Mouse (Mus musculus) limb, embryonic 11.5 days (tissue): Measurements from ENCODE around the gene Pdgfc. TPM values are rescaled to one million over a fixed set of nuclear protein-coding genes. Genes with fewer than 3 reads are reported as not detected.
A peak's percentile ranks its signal among the peaks of the same experiment; 100 is the strongest.

Source experiments
- ATAC-seq: fragments of 200-750 bp; cut with Nextera tagmentation; 2 replicates; pipeline ENCODE4 v1.8.0; 2017; ENCODE audit warnings: low read depth; ENCODE audit not compliant: insufficient number of reproducible peaks, low FRiP score, low TSS enrichment
- DNase-seq: peaks from one replicate; pipeline ENCODE4 v3.0.0-alpha.2; 2015; ENCODE audit warnings: low spot score
- H3K27ac ChIP-seq: fragments of 300-500 bp; sonication (generic); replicated peaks from 2 replicates; pipeline ENCODE4 v1.5.1; 2014; ENCODE audit warnings: low read depth, mild to moderate bottlenecking, low read length
- H3K27me3 ChIP-seq: fragments of 300-500 bp; sonication (generic); 2 replicates; pipeline ENCODE4 v1.6.1; 2014; ENCODE audit warnings: mild to moderate bottlenecking, low read length, mixed read lengths; ENCODE audit not compliant: control insufficient read depth, insufficient read depth
- H3K36me3 ChIP-seq: fragments of 300-500 bp; sonication (generic); 2 replicates; pipeline ENCODE4 v1.6.1; 2014; ENCODE audit warnings: mild to moderate bottlenecking, low read length, moderate library complexity, mixed read lengths; ENCODE audit not compliant: control insufficient read depth, insufficient read depth
- H3K4me1 ChIP-seq: fragments of 300-500 bp; sonication (generic); 2 replicates; pipeline ENCODE4 v1.6.1; 2014; ENCODE audit warnings: low read length, mixed read lengths; ENCODE audit not compliant: control insufficient read depth, insufficient read depth
- H3K4me2 ChIP-seq: fragments of 300-500 bp; sonication (generic); 2 replicates; pipeline ENCODE4 v1.6.1; 2014; ENCODE audit warnings: low read depth, mild to moderate bottlenecking, moderate library complexity; ENCODE audit not compliant: severe bottlenecking
- H3K4me3 ChIP-seq: fragments of 300-500 bp; sonication (generic); 2 replicates; pipeline ENCODE4 v1.5.1; 2014; ENCODE audit warnings: low read depth, low read length
- H3K9ac ChIP-seq: fragments of 300-500 bp; sonication (generic); 2 replicates; pipeline ENCODE4 v1.6.1; 2014; ENCODE audit warnings: mild to moderate bottlenecking, low read length
- H3K9me3 ChIP-seq: fragments of 300-500 bp; sonication (generic); 2 replicates; pipeline ENCODE4 v1.6.1; 2016; ENCODE audit warnings: low read length; ENCODE audit not compliant: control insufficient read depth
- WGBS: fragments of 180-500 bp; shearing (Covaris S2); extraction: QIAGEN DNeasy Blood & Tissue Kit; methylation state at CpG from one replicate; pipeline ENCODE4 v1.1.7; 2014; 5-methylcytosine and 5-hydroxymethylcytosine counted together
- polyA plus RNA-seq: library from polyadenylated mRNA; unstranded; fragments of >200 nt; fragmentation: Nextera tagmentation; extraction: Ambion mirVana; gene quantifications from 2 replicates; pipeline ENCODE4 v1.2.1, GENCODE M21; 2014

The Pdgfc gene
- polyA plus RNA-seq, 1 experiment from 2014 or later: 77.5 TPM

DNA sequence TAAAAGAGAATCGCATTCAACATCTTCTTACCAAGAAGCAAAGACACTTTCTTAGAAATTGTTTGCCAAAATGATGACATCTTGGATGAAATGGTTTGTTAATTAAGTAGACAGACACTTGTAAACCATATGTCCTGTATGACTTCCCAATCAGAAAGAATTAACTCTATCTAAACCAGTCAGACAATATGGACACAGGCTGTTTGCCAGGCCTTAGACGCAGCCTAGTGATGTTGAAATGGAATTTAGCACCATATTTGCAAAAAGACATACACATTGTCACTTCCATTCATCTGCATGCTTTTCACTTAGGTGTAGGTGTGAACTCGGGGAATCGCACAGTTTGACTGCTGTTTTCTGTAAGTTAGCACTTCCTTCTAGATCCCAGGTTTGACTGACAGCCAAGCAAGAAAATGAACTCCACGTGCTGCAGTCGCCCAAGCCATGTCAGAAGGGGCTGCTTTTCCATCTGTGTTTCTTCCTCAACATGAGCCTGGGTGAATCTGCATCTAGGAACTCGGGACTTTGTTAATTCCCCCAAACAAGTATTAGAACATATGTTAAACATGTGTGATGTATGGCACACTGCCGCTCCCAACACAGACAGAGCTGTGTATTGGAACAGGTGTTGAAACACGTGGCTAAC is 10.5 kb upstream of the Pdgfc start:
- 52% methylated on average over 9 of the region's 9 CpGs for WGBS
- peaks cover 4% of the 10 kb centered on the region; the same call in 1 of the 2 replicates for H3K4me1 ChIP-seq
- ATAC-seq: no peak

DNA sequence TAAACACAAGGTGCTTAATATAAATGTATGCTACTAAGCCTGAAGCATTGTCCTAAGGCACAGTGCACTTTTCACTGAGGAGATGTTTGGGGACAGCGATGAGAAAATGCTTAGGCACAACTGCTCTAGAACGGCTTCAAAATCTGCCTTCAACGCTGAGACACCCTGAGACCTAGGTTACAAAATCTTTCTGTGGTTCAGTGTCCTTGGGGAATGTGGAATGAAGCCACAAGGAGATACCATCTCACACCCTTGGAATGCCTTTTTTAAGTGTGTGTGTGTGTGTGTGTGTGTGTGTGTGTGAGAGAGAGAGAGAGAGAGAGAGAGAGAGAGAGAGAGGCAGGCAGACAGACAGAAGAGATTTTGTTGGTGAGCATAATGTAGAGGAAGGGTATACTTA is 7.9 kb upstream of the Pdgfc start:
- Histone ChIP-seq H3K4me3 (no peak overlapping the region), H3K27ac (no peak overlapping the region), H3K36me3 (no peaks in the 10 kb centered on the region), H3K4me2 (no peak overlapping the region), H3K9ac (no peak overlapping the region), H3K9me3 (no peaks in the 10 kb centered on the region), H3K27me3 (no peaks in the 10 kb centered on the region), H3K4me1 (peaks cover 4% of the 10 kb centered on the region; the same call in 1 of the 2 replicates)
- ATAC-seq: no peak
- DNase-seq: no peak
- 84% methylated on average over 3 of the region's 3 CpGs for WGBS

More for the DNA sequence above, 10.5 kb upstream of the Pdgfc start:
- no peak overlapping the region for H3K27ac ChIP-seq
- H3K4me3 ChIP-seq: no peak overlapping the region
- H3K9me3 ChIP-seq: no peaks in the 10 kb centered on the region
- H3K4me2 ChIP-seq: no peak overlapping the region
- no peak overlapping the region for H3K9ac ChIP-seq
- H3K27me3 ChIP-seq: no peaks in the 10 kb centered on the region
- H3K36me3 ChIP-seq: no peaks in the 10 kb centered on the region
- no peak for DNase-seq

DNA sequence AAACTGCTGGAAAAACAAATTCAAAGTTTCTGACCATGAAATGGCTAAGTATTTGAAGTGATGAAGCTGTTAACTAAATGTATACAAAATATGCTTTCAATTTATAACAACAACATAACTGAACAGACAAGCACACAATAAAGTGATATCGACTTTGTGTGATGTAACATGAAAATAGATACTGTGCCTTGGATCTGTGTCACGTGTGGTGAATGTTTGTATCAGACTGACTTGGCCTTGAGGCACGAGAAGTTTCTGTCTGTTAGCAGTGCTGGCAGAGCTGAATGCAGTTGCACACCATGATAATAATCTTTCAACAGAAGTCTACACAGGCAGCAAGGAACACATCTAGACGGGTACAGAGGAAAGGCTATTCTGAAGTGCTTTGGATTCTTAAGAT is 6.9 kb upstream of the Pdgfc start:
- H3K4me1 ChIP-seq: peaks cover 4% of the 10 kb centered on the region; the same call in 1 of the 2 replicates
- no peaks in the 10 kb centered on the region for H3K9me3 ChIP-seq
- ATAC-seq (no peak), DNase-seq (no peak)
- H3K36me3 ChIP-seq: no peaks in the 10 kb centered on the region
- H3K27me3 ChIP-seq: no peaks in the 10 kb centered on the region
- no peak overlapping the region for H3K9ac ChIP-seq
- H3K27ac ChIP-seq: no peak overlapping the region
- no peak overlapping the region for H3K4me3 ChIP-seq
- no peak overlapping the region for H3K4me2 ChIP-seq
- 84% methylated on average over 4 of the region's 4 CpGs for WGBS

DNA sequence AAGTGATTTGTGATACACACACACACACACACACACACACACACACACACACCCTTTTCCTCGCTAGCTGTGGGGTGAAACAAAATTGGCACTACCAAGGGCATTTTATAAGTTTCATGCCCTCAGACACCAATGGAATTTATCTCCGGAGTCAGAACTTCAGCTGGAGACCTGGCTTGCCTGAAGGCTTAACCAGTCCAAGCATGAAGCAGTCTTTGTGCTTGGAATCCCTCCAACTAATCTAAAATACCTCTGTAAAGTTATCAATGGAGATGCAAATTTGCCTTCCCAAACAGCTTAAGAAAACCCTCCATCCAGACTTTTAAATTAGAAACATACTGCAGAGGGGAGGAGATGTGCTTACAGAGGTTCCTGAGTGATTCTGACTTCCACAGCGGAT is 6.3 kb upstream of the Pdgfc start:
- Histone ChIP-seq H3K9me3 (no peaks in the 10 kb centered on the region), H3K36me3 (no peaks in the 10 kb centered on the region), H3K27me3 (no peaks in the 10 kb centered on the region), H3K4me1 (peaks cover 4% of the 10 kb centered on the region; the same call in 1 of the 2 replicates), H3K27ac (no peak overlapping the region), H3K4me2 (no peak overlapping the region), H3K4me3 (no peak overlapping the region), H3K9ac (no peak overlapping the region)
- no peak for DNase-seq
- 74% methylated on average over 3 of the region's 3 CpGs for WGBS
- ATAC-seq: no peak

DNA sequence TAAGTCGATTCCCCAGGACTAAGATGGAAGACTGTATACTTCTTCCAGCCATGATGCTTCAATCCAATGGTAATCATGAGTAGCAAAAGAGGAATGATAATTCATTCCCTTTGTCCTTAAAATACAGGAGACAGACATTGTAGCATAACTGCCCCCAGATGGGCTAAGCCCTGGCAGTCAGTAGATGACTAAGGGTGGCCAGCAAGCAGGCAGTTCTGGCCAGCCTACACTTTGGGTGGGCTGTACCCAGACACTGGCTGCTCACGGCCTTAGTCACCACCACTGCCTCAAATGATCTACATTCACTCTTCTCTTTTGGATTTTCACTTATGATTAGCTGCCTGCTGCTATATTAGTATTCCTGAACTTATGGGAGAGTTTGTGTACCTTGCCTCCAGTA is 5.9 kb upstream of the Pdgfc start:
- ATAC-seq: no peak
- WGBS: 73% methylated on average over 2 of the region's 2 CpGs

DNA sequence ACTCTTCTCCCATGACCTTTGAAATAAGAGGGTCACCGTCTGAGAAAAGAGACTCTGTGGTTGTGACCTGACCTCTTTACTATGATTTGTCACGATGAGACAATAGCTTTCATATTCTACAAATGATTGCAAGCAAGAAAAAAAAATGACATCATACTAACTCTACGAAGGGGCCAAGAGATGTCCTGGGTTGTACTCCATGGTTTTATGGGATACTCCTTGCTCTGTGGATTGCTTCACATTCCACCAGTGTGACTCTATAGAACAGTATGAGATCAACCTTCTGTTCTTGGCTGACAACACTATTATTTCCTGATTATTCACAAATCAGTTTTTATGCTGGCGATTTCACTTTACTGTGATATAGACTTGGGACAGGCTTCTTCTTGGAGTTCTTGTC is 4.2 kb upstream of the Pdgfc start:
- no peak overlapping the region for H3K27ac ChIP-seq
- H3K4me3 ChIP-seq: no peak overlapping the region
- H3K9me3 ChIP-seq: no peaks in the 10 kb centered on the region
- H3K4me2 ChIP-seq: no peak overlapping the region
- ATAC-seq (no peak), DNase-seq (no peak)
- no peaks in the 10 kb centered on the region for H3K36me3 ChIP-seq
- H3K27me3 ChIP-seq: no peaks in the 10 kb centered on the region
- no peak overlapping the region for H3K9ac ChIP-seq
- H3K4me1 ChIP-seq: peaks cover 4% of the 10 kb centered on the region; the same call in 1 of the 2 replicates
- 89% methylated on average over 4 of the region's 4 CpGs for WGBS

More for the DNA sequence above, 5.9 kb upstream of the Pdgfc start:
- Histone ChIP-seq H3K4me2 (no peak overlapping the region), H3K36me3 (no peaks in the 10 kb centered on the region), H3K27ac (no peak overlapping the region), H3K9ac (no peak overlapping the region), H3K4me3 (no peak overlapping the region), H3K9me3 (no peaks in the 10 kb centered on the region), H3K27me3 (no peaks in the 10 kb centered on the region), H3K4me1 (peaks cover 4% of the 10 kb centered on the region; the same call in 1 of the 2 replicates)
- DNase-seq: no peak

DNA sequence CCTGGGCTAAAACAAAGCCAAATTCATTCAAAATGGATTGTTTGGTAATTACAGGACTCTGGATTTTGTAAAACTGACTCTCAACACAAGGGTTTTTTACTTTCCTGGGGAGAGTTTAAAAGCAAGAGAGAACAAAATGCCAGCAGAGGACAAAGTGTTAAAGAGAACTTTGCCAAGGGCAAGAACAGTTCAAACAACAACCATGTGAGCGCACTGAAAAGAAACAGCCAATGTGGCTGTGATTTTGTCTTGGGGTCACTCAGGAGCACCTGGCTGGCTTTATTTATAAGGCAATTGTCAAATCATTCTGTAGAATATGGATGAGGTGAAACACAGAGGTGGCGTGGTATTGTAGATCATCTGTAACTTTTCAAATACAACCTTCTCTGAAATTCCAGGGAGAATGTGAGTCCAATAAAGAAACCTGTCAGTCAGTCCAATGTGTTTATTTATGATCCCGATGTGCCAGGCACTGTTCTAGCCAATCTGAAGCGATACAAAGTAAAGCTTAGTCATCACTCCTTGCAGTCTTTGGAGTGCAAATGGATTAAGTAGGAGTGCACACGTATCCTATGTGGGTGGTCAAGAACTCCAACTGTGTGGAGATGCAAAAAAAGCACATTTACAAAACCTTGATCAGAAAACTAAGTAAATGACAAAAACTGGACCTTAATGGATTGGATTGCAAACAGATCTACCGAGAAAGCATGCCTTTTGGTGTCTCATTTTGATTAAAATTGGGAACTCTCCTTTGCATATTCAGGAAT is 1.7 kb upstream of the Pdgfc start:
- Histone ChIP-seq H3K4me1 (peaks cover 4% of the 10 kb centered on the region; the same call in 1 of the 2 replicates), H3K9ac (no peak overlapping the region), H3K36me3 (no peaks in the 10 kb centered on the region), H3K27ac (no peak overlapping the region), H3K4me3 (no peak overlapping the region), H3K9me3 (no peaks in the 10 kb centered on the region), H3K27me3 (no peaks in the 10 kb centered on the region), H3K4me2 (no peak overlapping the region)
- WGBS: 38% methylated on average over 6 of the region's 6 CpGs
- ATAC-seq (no peak), DNase-seq (peak; percentile 31)

DNA sequence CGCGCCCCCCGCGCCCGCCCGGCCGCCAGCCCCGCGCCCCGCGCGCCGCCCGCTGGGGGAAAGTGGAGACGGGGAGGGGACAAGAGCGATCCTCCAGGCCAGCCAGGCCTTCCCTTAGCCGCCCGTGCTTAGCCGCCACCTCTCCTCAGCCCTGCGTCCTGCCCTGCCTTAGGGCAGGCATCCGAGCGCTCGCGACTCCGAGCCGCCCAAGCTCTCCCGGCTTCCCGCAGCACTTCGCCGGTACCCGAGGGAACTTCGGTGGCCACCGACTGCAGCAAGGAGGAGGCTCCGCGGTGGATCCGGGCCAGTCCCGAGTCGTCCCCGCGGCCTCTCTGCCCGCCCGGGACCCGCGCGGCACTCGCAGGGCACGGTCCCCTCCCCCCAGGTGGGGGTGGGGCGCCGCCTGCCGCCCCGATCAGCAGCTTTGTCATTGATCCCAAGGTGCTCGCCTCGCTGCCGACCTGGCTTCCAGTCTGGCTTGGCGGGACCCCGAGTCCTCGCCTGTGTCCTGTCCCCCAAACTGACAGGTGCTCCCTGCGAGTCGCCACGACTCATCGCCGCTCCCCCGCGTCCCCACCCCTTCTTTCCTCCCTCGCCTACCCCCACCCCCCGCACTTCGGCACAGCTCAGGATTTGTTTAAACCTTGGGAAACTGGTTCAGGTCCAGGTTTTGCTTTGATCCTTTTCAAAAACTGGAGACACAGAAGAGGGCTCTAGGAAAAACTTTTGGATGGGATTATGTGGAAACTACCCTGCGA is 517 bp downstream of the Pdgfc start:
- Histone ChIP-seq H3K4me1 (no peaks in the 10 kb centered on the region; the same call in 1 of the 2 replicates), H3K36me3 (no peaks in the 10 kb centered on the region), H3K4me2 (peak overlapping the region; percentile 49), H3K9me3 (no peaks in the 10 kb centered on the region), H3K27me3 (no peaks in the 10 kb centered on the region), H3K27ac (peak overlapping the region; percentile 96), H3K9ac (peak overlapping the region; percentile 94), H3K4me3 (peak overlapping the region; percentile 80)
- WGBS: under 1% methylated on average over 56 of the region's 68 CpGs
- ATAC-seq (peak; percentile 88), DNase-seq (peak; percentile 83)
